Mouse (Mus musculus): ENCODE measurements around the gene Ablim1.

DNA sequence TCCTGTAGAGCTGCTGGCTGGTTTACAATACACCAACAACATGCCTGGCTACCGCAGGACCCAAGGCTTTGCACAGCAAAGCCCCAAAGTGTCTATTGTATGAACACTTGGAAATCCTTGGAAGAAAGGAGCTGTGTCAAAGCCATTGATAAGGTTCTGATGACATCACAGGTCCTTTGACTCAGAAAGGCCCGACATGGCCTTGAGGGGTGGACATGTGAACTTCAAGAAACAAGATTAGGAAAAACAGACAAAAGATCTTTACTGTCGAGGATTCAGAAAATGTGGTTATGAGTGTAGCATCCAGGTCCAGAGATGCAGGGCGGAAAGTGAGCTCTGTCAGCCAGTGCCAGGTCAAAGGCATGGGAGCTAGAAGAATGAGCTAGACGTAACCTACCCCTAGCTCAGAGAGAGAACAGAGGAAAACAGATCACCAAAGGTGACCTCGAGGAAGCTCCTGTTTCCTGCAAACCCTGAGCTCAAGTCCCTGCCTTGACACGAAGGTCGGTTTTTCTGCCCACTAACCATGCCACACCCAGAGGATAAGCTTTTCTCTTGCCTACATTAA lies 321.7 kb downstream of the Ablim1 start:
- TF ChIP-seq GATA1 (IDR thresholded peaks at IDR 0.05; ENCODE audit: low read length), result no peak
- no peak for TF ChIP-seq TAL1 (IDR thresholded peaks at IDR 0.05; ENCODE audit: low read length)
